Mouse (Mus musculus) hindbrain, embryonic 15.5 days (tissue): ENCODE measurements around the gene Fpr1. TPM values are rescaled to one million over a fixed set of nuclear protein-coding genes. Genes with fewer than 3 reads are reported as not detected.

ENCODE experiments used
- ATAC-seq: fragments of 200-750 bp; cut with Nextera tagmentation; 2 replicates; pipeline ENCODE4 v1.8.0; 2017; ENCODE audit warnings: low read depth, moderate number of reproducible peaks, moderate TSS enrichment; ENCODE audit not compliant: low FRiP score
- H3K27ac ChIP-seq: fragments of 300-500 bp; sonication (generic); replicated peaks from 2 replicates; pipeline ENCODE4 v1.5.1; 2015; ENCODE audit warnings: mild to moderate bottlenecking, inconsistent platforms
- H3K27me3 ChIP-seq: fragments of 300-500 bp; sonication (generic); 2 replicates; pipeline ENCODE4 v1.6.1; 2015; ENCODE audit warnings: control low read depth, inconsistent platforms
- H3K36me3 ChIP-seq: fragments of 300-500 bp; sonication (generic); 2 replicates; pipeline ENCODE4 v1.6.1; 2015; ENCODE audit warnings: control low read depth, inconsistent platforms
- H3K4me1 ChIP-seq: fragments of 300-500 bp; sonication (generic); replicated peaks from 2 replicates; pipeline ENCODE4 v1.6.1; 2015; ENCODE audit warnings: control low read depth, inconsistent platforms
- H3K4me2 ChIP-seq: fragments of 300-500 bp; sonication (generic); 2 replicates; pipeline ENCODE4 v1.6.1; 2015; ENCODE audit warnings: moderate library complexity, mild to moderate bottlenecking, inconsistent platforms
- H3K4me3 ChIP-seq: fragments of 300-500 bp; sonication (generic); 2 replicates; pipeline ENCODE4 v1.5.1; 2015; ENCODE audit warnings: mild to moderate bottlenecking, inconsistent platforms
- H3K9ac ChIP-seq: fragments of 300-500 bp; sonication (generic); 2 replicates; pipeline ENCODE4 v1.6.1; 2015; ENCODE audit warnings: inconsistent platforms
- H3K9me3 ChIP-seq: fragments of 300-500 bp; sonication (generic); 2 replicates; pipeline ENCODE4 v1.6.1; 2016; ENCODE audit warnings: control low read depth, inconsistent platforms
- WGBS: fragments of 180-500 bp; shearing (Covaris S2); methylation state at CpG from one replicate; pipeline ENCODE4 v1.1.7; 2015; 5-methylcytosine and 5-hydroxymethylcytosine counted together
- polyA plus RNA-seq: library from polyadenylated mRNA; unstranded; fragments of >200 nt; fragmentation: Nextera tagmentation; extraction: Ambion mirVana; gene quantifications from 2 replicates; pipeline ENCODE4 v1.2.1, GENCODE M21; 2015

Gene Fpr1
- polyA plus RNA-seq, 1 experiment from 2014 or later = 0.18 TPM

- H3K27me3 ChIP-seq = no peaks in the 10 kb centered on the region
- no peak overlapping the region for H3K4me2 ChIP-seq
- H3K4me1 ChIP-seq = no peaks in the 10 kb centered on the region
- no peak overlapping the region for H3K9ac ChIP-seq
- 92% methylated on average over 2 of the region's 2 CpGs for WGBS
- 0 out of 2 replicates have a peak, but pooled peaks cover 4% of the 10 kb centered on the region for H3K9me3 ChIP-seq
- no peak for ATAC-seq
- no peaks in the 10 kb centered on the region for H3K36me3 ChIP-seq
- no peak overlapping the region for H3K27ac ChIP-seq
- H3K4me3 ChIP-seq = no peak overlapping the region
These were observed 12.0 kb downstream of the Fpr1 start for GRCm38 (mm10) chr17:17871697-17872096.

DNA sequence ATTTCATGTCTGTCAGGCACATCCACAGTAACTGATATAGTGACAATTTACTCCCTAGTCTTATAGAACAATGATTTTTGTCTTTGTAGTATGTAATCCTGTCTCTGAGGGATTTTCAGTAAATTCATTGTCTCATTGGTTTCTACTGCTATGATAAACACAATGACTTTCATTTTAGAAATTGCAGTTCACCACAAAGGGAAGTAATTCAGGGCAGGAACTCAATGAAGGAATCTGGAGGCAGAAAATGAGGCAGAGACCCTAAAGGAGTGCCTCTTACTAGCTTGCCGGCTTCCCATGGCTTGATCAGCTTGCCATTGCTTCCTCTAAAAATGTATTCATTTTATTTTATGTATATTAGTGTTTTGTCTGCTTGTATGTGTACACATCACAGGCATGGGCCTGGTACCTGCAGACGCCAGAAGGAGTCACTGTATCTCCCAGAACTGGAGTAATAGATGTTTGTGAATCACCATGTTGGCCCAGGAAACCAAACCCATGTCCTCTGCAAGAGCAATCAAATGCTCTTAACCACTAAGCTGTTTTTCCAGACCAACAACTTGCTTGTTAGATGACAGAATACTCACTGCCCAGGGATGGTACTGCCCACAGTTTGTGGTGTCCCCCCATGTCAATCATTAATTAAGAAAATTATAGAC is 12.7 kb downstream of the Fpr1 start:
- Histone ChIP-seq H3K4me2 (no peak overlapping the region), H3K27me3 (no peaks in the 10 kb centered on the region), H3K9ac (no peak overlapping the region), H3K4me1 (no peaks in the 10 kb centered on the region), H3K4me3 (no peak overlapping the region), H3K36me3 (no peaks in the 10 kb centered on the region), H3K27ac (no peak overlapping the region), H3K9me3 (0 out of 2 replicates have a peak, but pooled peaks cover 4% of the 10 kb centered on the region)
- 88% methylated on average over 2 of the region's 2 CpGs for WGBS
- ATAC-seq = no peak

DNA sequence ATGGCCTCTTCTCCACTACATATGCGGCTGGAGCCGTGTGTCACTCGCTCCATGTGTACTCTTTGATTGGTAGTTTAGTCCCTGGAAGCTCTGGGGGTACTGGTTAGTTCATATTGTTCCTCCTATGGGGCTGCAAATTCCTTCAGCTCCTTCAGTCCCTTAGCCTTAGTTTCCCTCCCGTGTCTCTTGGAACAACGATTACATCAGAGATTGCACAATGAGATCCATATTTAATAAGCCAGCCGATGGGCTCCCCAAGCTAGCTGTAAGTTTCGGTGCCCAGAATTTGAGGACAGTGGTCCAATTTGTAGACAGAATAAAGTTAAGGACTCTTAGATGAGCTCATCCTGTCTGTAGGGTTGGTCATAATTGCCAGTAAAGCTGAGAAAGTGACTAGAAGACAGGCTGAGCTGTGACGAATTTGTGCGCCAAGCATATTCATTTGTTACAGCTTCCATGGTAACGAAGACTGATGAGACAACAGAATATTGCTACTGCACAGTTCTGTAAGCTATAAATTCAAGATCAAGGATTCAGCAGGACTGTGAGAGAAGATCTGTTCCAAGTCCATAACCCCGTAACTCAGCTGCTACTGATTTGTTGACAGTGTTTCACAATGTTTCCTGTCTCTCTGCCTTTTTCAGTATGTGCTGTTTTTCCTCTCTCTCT is 16.8 kb downstream of the Fpr1 start:
- Histone ChIP-seq H3K9ac (no peak overlapping the region), H3K27ac (no peak overlapping the region), H3K36me3 (peaks cover 6% of the 10 kb centered on the region; the same call in 1 of the 2 replicates), H3K4me3 (no peak overlapping the region), H3K9me3 (no peaks in the 10 kb centered on the region), H3K4me2 (no peak overlapping the region), H3K27me3 (no peaks in the 10 kb centered on the region), H3K4me1 (no peaks in the 10 kb centered on the region)
- 85% methylated on average over 11 of the region's 11 CpGs for WGBS
- no peak for ATAC-seq

GRCm38 (mm10) chr17:17865168-17865567 is 18.6 kb downstream of the Fpr1 start:
- no peak overlapping the region for H3K27ac ChIP-seq
- H3K9ac ChIP-seq = no peak overlapping the region
- no peaks in the 10 kb centered on the region for H3K27me3 ChIP-seq
- no peak for ATAC-seq
- H3K4me2 ChIP-seq = no peak overlapping the region
- H3K4me3 ChIP-seq = no peak overlapping the region
- no peaks in the 10 kb centered on the region for H3K4me1 ChIP-seq
- 67% methylated on average over 2 of the region's 2 CpGs for WGBS
- H3K36me3 ChIP-seq = peaks cover 6% of the 10 kb centered on the region; the same call in 1 of the 2 replicates
- H3K9me3 ChIP-seq = no peaks in the 10 kb centered on the region

DNA sequence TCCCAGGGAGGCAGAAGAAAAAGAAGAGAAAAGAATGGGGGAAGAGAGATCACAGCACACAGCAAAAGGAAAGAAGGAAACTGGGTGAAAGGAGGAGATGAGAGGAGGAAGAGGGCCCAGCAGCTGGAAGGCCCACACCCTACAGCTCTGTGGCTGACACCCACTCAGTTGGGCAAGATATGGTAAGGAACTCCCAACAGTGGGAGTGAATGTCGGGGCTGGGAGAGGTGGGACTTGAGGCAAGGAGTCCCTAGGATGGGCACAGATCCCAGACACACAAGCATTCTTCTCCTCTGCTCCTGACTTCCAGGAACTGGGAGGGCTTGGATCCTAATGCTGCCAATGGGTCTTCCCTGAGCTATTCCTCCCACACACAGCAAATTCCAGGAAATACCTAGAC is 21.4 kb downstream of the Fpr1 start:
- Histone ChIP-seq H3K9me3 (no peaks in the 10 kb centered on the region), H3K27ac (no peak overlapping the region), H3K36me3 (peaks cover 6% of the 10 kb centered on the region; the same call in 1 of the 2 replicates), H3K9ac (no peak overlapping the region), H3K27me3 (no peaks in the 10 kb centered on the region), H3K4me3 (no peak overlapping the region), H3K4me1 (no peaks in the 10 kb centered on the region), H3K4me2 (no peak overlapping the region)
- ATAC-seq = no peak
- WGBS = 70% methylated on average over 1 of the region's 1 CpGs

- no peak overlapping the region for H3K4me3 ChIP-seq
- peaks cover 6% of the 10 kb centered on the region; the same call in 1 of the 2 replicates for H3K36me3 ChIP-seq
- 89% methylated on average over 3 of the region's 3 CpGs for WGBS
- H3K4me2 ChIP-seq = no peak overlapping the region
- no peaks in the 10 kb centered on the region for H3K9me3 ChIP-seq
- no peak overlapping the region for H3K9ac ChIP-seq
- no peak for ATAC-seq
- H3K4me1 ChIP-seq = no peaks in the 10 kb centered on the region
- no peaks in the 10 kb centered on the region for H3K27me3 ChIP-seq
- H3K27ac ChIP-seq = no peak overlapping the region
These were observed 23.6 kb downstream of the Fpr1 start for GRCm38 (mm10) chr17:17860110-17860509.

DNA sequence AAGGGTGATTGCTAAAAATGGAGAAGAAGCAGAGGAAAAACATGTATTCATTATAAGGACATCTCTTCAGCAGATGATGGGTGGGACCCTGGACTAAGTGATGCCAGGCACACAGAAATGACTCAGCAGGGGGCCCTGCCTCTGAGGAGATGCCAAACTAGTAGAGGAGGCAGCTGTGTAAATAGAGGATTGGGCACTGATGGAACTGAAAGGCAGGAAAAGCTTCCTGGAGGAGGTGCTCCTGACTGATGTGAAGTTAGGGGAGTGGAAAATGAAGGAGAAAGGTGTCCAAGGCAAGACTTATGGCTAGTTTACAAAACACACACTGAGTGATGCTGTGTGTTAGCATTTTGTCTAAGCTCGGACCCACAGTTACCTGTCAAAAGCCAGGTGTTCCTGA is 26.3 kb downstream of the Fpr1 start:
- Histone ChIP-seq H3K27ac (no peak overlapping the region), H3K9me3 (no peaks in the 10 kb centered on the region), H3K27me3 (no peaks in the 10 kb centered on the region), H3K36me3 (peaks cover 4% of the 10 kb centered on the region; the same call in 1 of the 2 replicates), H3K9ac (no peak overlapping the region), H3K4me2 (no peak overlapping the region), H3K4me3 (no peak overlapping the region), H3K4me1 (no peaks in the 10 kb centered on the region)
- 93% methylated on average over 1 of the region's 1 CpGs for WGBS
- no peak for ATAC-seq

DNA sequence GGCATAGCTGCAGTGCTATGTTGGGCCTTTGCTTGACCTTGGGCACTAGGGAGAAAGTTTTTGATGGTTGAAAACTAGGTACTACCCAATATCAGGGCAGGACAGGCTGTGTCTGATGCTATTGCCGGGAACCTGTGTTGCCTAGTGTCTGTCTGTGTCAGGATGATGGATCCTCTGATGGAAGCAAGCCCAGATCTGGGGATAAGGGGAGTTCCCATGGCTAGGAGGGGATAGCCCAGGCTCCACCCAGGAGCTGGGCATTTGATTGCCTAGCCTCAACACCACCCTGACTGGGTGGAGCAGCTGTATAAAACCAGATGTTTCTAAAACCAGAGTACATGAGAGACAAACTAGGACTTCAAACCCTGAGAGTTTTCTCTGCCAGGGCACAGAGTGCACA is 27.1 kb downstream of the Fpr1 start:
- ATAC-seq = no peak
- 68% methylated on average over 1 of the region's 1 CpGs for WGBS
- H3K27me3 ChIP-seq = no peaks in the 10 kb centered on the region
- no peak overlapping the region for H3K4me3 ChIP-seq
- no peak overlapping the region for H3K4me2 ChIP-seq
- no peaks in the 10 kb centered on the region for H3K36me3 ChIP-seq
- no peaks in the 10 kb centered on the region for H3K4me1 ChIP-seq
- no peak overlapping the region for H3K9ac ChIP-seq
- H3K9me3 ChIP-seq = no peaks in the 10 kb centered on the region
- H3K27ac ChIP-seq = no peak overlapping the region

GRCm38 (mm10) chr17:17855064-17855838 is 28.5 kb downstream of the Fpr1 start, which contains the start of gene Has1:
TSS of gene Has1 (minus strand) at chr17:17855205.
- peaks cover 2% of the 10 kb centered on the region; the same call in 1 of the 2 replicates for H3K4me1 ChIP-seq
- H3K4me3 ChIP-seq = no peak within 1 kb of the TSS
- no peaks in the 10 kb centered on the region for H3K36me3 ChIP-seq
- H3K4me2 ChIP-seq = no peak within 1 kb of the TSS
- H3K27me3 ChIP-seq = no peaks in the 10 kb centered on the region
- ATAC-seq = no peak; the same call in 1 of the 2 replicates
- H3K9me3 ChIP-seq = no peaks in the 10 kb centered on the region
- H3K9ac ChIP-seq = no peak within 1 kb of the TSS
- 58% methylated on average over 8 of the region's 8 CpGs for WGBS
- no peak within 1 kb of the TSS for H3K27ac ChIP-seq

GRCm38 (mm10) chr17:17849906-17850712 is 33.6 kb downstream of the Fpr1 start:
- Histone ChIP-seq H3K4me2 (peak overlapping the region; percentile 53), H3K9me3 (no peaks in the 10 kb centered on the region), H3K36me3 (no peaks in the 10 kb centered on the region), H3K4me1 (peaks cover 5% of the 10 kb centered on the region; the same call in 1 of the 2 replicates), H3K27ac (no peak overlapping the region), H3K9ac (peak overlapping the region; percentile 29), H3K27me3 (no peaks in the 10 kb centered on the region), H3K4me3 (peak overlapping the region; percentile 38)
- WGBS = 20% methylated on average over 55 of the region's 55 CpGs
- ATAC-seq = peak; percentile 73

DNA sequence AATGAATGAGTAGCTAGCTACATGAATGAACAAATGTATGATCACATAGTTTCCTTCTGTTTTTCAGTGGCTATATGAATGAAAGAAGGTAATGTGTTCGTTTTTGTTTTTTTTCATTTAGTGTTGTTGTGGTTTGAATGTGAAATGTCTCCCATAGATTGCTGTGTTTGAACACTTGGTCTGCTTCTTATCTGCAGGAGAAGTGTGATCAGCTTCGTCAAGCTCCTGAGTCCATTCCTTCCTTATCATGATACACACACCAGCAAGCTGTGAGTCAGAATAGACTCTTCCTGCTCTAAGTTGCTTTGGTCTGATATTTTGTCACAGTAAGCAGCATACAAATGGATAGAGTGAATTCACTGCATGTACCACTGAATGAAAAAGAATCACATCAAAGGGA is 34.8 kb downstream of the Fpr1 start:
- no peak overlapping the region for H3K4me2 ChIP-seq
- H3K9me3 ChIP-seq = no peaks in the 10 kb centered on the region
- H3K4me1 ChIP-seq = peaks cover 5% of the 10 kb centered on the region; the same call in 1 of the 2 replicates
- no peak overlapping the region for H3K27ac ChIP-seq
- no peaks in the 10 kb centered on the region for H3K36me3 ChIP-seq
- 88% methylated on average over 2 of the region's 2 CpGs for WGBS
- ATAC-seq = no peak
- H3K4me3 ChIP-seq = no peak overlapping the region
- no peak overlapping the region for H3K9ac ChIP-seq
- H3K27me3 ChIP-seq = no peaks in the 10 kb centered on the region
